9 mouse cellular contexts compared by ENCODE assay signal in the genomic region with DNA sequence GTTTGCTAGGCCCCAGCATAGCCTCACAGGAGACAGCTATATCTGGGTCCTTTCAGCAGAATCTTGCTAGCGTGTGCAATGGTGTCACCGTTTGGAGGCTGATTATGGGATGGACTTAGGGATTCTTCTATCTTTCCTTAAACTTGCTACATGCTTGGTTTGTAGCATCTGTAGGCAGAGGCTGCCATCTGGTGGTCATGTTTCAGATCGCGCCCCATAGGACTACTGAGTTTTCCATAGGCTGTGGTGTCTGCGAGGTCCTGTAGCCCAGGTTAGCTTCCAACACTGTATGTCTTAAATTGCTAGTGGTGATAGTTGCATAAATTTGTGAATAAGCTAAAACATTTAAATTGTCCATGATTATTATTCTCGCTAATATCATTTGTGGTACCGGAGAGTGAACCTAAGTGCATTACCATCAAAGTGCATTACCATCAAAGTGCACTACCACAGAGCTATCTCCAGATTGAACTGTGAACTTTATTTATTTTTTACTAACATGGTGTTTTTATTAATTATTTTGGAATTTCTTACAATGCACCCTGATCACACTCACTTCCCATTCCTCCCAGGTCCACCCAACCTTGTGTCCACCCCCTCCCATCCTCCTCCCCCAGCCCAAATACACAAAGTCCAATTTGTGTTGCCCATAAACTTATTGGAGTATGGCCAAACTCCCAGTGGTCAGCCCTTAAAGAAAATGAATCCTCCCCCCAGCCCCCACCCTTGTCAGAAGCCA. TPM values are rescaled to one million over a fixed set of nuclear protein-coding genes. Genes with fewer than 3 reads are reported as not detected.
DNase-seq lines count a peak whose midpoint lies in the region; ATAC-seq and TF ChIP-seq lines count a peak whose summit lies in the region.
"Had no signal": no experiment of that assay in that cellular context is flagged by ENCODE, and none has a peak within 500 bp of the region (broad histone marks: within the 10 kb centered on the region; RNA-seq: fewer than 3 reads in every experiment).

No protein-coding gene starts in this region.

- DNase-seq in G1E (ENCODE audit: low spot score): peak; percentile 37
- peak; percentile 57 for DNase-seq in c-Kit-positive CD71-positive TER-119-positive erythroid progenitor cells, embryonic 14.5 days (ENCODE audit: low spot score)
- DNase-seq in heart, postnatal 4 days: peak; percentile 80
- peak; percentile 69 to 93 for DNase-seq in layer of hippocampus, adult 18-20 months (ENCODE audit: low spot score in 2 of 2)
- peak; percentile 69 for DNase-seq in ovary, postnatal 14 days (ENCODE audit: low spot score)
- DNase-seq in thymus, postnatal 14 days: peak; percentile 65

- ATAC-seq in G1E (ENCODE audit: extremely low read depth, insufficient number of reproducible peaks, low FRiP score, poor library complexity, severe bottlenecking): peak; percentile 57
- ATAC-seq in forebrain, embryonic 13.5 days: peak; percentile 91
- peak; percentile 65; the same call in 1 of the 2 replicates for ATAC-seq in lung, embryonic 15.5 days (ENCODE audit: borderline replicate concordance, extremely low read depth, low FRiP score, low TSS enrichment)

- H3K4me1 ChIP-seq in G1E (ENCODE audit: insufficient read depth, low read depth, low read length): peaks cover 7% of the 10 kb centered on the region; the same call in 1 of the 2 replicates
- H3K4me1 ChIP-seq in forebrain, embryonic 13.5 days: peaks cover 7% of the 10 kb centered on the region; the same call in 1 of the 2 replicates
- H3K4me1 ChIP-seq in lung, embryonic 15.5 days: peaks cover 12% of the 10 kb centered on the region

- H3K4me2 ChIP-seq in forebrain, embryonic 13.5 days: no peak overlapping the region
- no peak overlapping the region for H3K4me2 ChIP-seq in lung, embryonic 15.5 days

- no peak overlapping the region for H3K4me3 ChIP-seq in G1E (ENCODE audit: low read depth, low read length)
- H3K4me3 ChIP-seq in forebrain, embryonic 13.5 days: no peak overlapping the region
- no peak overlapping the region for H3K4me3 ChIP-seq in lung, embryonic 15.5 days

- H3K9me3 ChIP-seq in G1E (replicated peaks): no peaks in the 10 kb centered on the region
- no peaks in the 10 kb centered on the region for H3K9me3 ChIP-seq in forebrain, embryonic 13.5 days (replicated peaks)
- no peaks in the 10 kb centered on the region for H3K9me3 ChIP-seq in lung, embryonic 15.5 days

- H3K27me3 ChIP-seq in G1E (ENCODE audit: insufficient read depth, low read length): peaks cover 14% of the 10 kb centered on the region
- no peaks in the 10 kb centered on the region for H3K27me3 ChIP-seq in forebrain, embryonic 13.5 days
- no peaks in the 10 kb centered on the region for H3K27me3 ChIP-seq in lung, embryonic 15.5 days

- 6% methylated on average over 7 of the region's 7 CpGs for WGBS in forebrain, embryonic 13.5 days
- WGBS in lung, embryonic 15.5 days: 8% methylated on average over 7 of the region's 7 CpGs

- no peak overlapping the region for H3K9ac ChIP-seq in forebrain, embryonic 13.5 days
- H3K9ac ChIP-seq in lung, embryonic 15.5 days: no peak overlapping the region

- TF ChIP-seq CTCF in G1E (IDR thresholded peaks at IDR 0.05; ENCODE audit: low read depth, low read length): peak; percentile 68

- H3K36me3 ChIP-seq in G1E (replicated peaks): no peaks in the 10 kb centered on the region
- no peaks in the 10 kb centered on the region for H3K36me3 ChIP-seq in forebrain, embryonic 13.5 days (ENCODE audit: poor library complexity, severe bottlenecking)
- H3K36me3 ChIP-seq in lung, embryonic 15.5 days: no peaks in the 10 kb centered on the region

- no peak overlapping the region for H3K27ac ChIP-seq in forebrain, embryonic 13.5 days
- no peak overlapping the region for H3K27ac ChIP-seq in lung, embryonic 15.5 days
- H3K27ac ChIP-seq: macrophage had no signal

RNA-seq across cellular contexts. Expression of gene Got2, which starts 26.7 kb away (rescaled TPM):
- total RNA-seq in G1E (2014; fragmentation: Nextera tagmentation) (245 and 260 TPM in 2 replicates), G1E (2017) (120 and 125 TPM in 2 replicates)
- polyA plus RNA-seq in G1E (2012): 69.0 and 82.5 TPM in 2 replicates
- polyA plus RNA-seq in forebrain, embryonic 13.5 days (2015; fragmentation: Nextera tagmentation; extraction: Ambion mirVana): 150 and 159 TPM in 2 replicates
- total RNA-seq in heart, postnatal 4 days (2021): 100 to 1,000 TPM; 481 to 500 TPM
- total RNA-seq in layer of hippocampus, adult 18-20 months (2021): 100 to 1,000 TPM; 231 to 234 TPM
- 137 and 146 TPM in 2 replicates for polyA plus RNA-seq in lung, embryonic 15.5 days (2015; fragmentation: Nextera tagmentation; extraction: Ambion mirVana)
